Mouse (Mus musculus) erythroid progenitor cell, adult 5-6 weeks (primary cell): ENCODE measurements around the gene Mical2. TPM values are rescaled to one million over a fixed set of nuclear protein-coding genes. Genes with fewer than 3 reads are reported as not detected.

Experiments used
- ATAC-seq: replicated peaks from 2 replicates; pipeline ENCODE4 v1.8.0; 2016; ENCODE audit warnings: moderate number of reproducible peaks, mild to moderate bottlenecking, moderate TSS enrichment, inconsistent platforms; ENCODE audit not compliant: poor library complexity, low FRiP score, severe bottlenecking
- total RNA-seq, 2 experiments: library from RNA; stranded (forward) in 1 of 2; stranded (reverse) in 1 of 2; fragments of 150-400 nt in 1 of 2; fragments of 186-747, 209-891 nt in 1 of 2; gene quantifications; 2 replicates each; pipeline versions ENCODE4 v1.2.3 to v1.2.4; 2015 to 2017; ENCODE audit warnings: low replicate concordance in 2 of 2

Gene Mical2
- not detected in 2 replicates for total RNA-seq (2015; ENCODE audit: low replicate concordance)
- total RNA-seq (2017; ENCODE audit: low replicate concordance), result not detected in 2 replicates

- ATAC-seq, result 0 out of 2 replicates have a peak, but pooled peaks have one; percentile 32
Observed at GRCm38 (mm10) chr7:112225615-112226262, at the start of gene Mical2. Gene Mical2, plus strand, starts transcription at chr7:112225856.

- ATAC-seq, result no peak
Observed at GRCm38 (mm10) chr7:112176627-112177026, 49.0 kb upstream of the Mical2 start.

- ATAC-seq, result no peak
Observed at GRCm38 (mm10) chr7:112180235-112180705, 45.4 kb upstream of the Mical2 start.

- ATAC-seq, result peak; percentile 53
Observed at GRCm38 (mm10) chr7:112183258-112183841, 42.3 kb upstream of the Mical2 start.

GRCm38 (mm10) chr7:112184519-112185225 is 41.0 kb upstream of the Mical2 start:
- no peak for ATAC-seq

GRCm38 (mm10) chr7:112185226-112185745 is 40.4 kb upstream of the Mical2 start:
- no peak for ATAC-seq

- no peak for ATAC-seq
Observed at GRCm38 (mm10) chr7:112186871-112187270, 38.8 kb upstream of the Mical2 start.

- ATAC-seq, result no peak
Observed at GRCm38 (mm10) chr7:112187536-112188459, 37.9 kb upstream of the Mical2 start.

- no peak for ATAC-seq
Observed at GRCm38 (mm10) chr7:112192237-112192636, 33.4 kb upstream of the Mical2 start.

- no peak for ATAC-seq
Observed at GRCm38 (mm10) chr7:112192778-112193177, 32.9 kb upstream of the Mical2 start.

GRCm38 (mm10) chr7:112194286-112194685 is 31.4 kb upstream of the Mical2 start:
- no peak for ATAC-seq

GRCm38 (mm10) chr7:112197461-112197860 is 28.2 kb upstream of the Mical2 start:
- no peak for ATAC-seq

GRCm38 (mm10) chr7:112199343-112199742 is 26.3 kb upstream of the Mical2 start:
- ATAC-seq, result no peak

GRCm38 (mm10) chr7:112200761-112201160 is 24.9 kb upstream of the Mical2 start:
- no peak for ATAC-seq

GRCm38 (mm10) chr7:112202194-112202593 is 23.5 kb upstream of the Mical2 start:
- no peak for ATAC-seq

GRCm38 (mm10) chr7:112202843-112203242 is 22.8 kb upstream of the Mical2 start:
- no peak for ATAC-seq

GRCm38 (mm10) chr7:112203937-112204336 is 21.7 kb upstream of the Mical2 start:
- ATAC-seq, result no peak

- ATAC-seq, result no peak
Observed at GRCm38 (mm10) chr7:112204380-112204963, 21.2 kb upstream of the Mical2 start.

- no peak for ATAC-seq
Observed at GRCm38 (mm10) chr7:112205513-112205912, 20.1 kb upstream of the Mical2 start.
